ENCODE assay signal across 7 mouse cellular contexts in the genomic region with DNA sequence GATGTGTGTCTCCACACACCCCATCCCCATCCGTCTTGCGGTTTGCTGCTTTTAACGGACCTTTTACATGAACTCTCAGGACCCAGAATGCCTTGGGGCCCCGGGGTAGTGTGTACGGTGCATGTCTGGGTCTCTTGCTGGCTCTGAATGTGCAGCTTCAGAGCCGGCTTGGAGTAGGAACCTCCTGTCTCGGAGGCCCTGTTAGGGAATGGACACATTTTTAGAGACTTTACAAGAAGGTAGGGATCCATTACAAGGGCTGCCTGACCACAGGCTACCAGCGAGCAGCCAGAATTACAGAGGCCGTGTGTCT. TPM values are rescaled to one million over a fixed set of nuclear protein-coding genes. Genes with fewer than 3 reads are reported as not detected.
A peak's percentile ranks its signal among the peaks of the same experiment; 100 is the strongest.
DNase-seq lines count a peak whose midpoint lies in the region; ATAC-seq and TF ChIP-seq lines count a peak whose summit lies in the region.

No protein-coding gene starts in this region.

- TF ChIP-seq EP300 in lung, postnatal 0 days (IDR thresholded peaks at IDR 0.05): no peak

- H3K9ac ChIP-seq in lung, postnatal 0 days (replicated peaks; ENCODE audit: low read depth): no peak overlapping the region
- 0 out of 2 replicates have a peak overlapping the region, but pooled peaks have one; percentile 9 for H3K9ac ChIP-seq in midbrain, embryonic 11.5 days (ENCODE audit: low read length)
- H3K9ac ChIP-seq in forebrain, embryonic 13.5 days: no peak overlapping the region

- H3K4me1 ChIP-seq in lung, postnatal 0 days (ENCODE audit: insufficient read depth, low read depth, low read length): peaks cover 5% of the 10 kb centered on the region; the same call in 1 of the 2 replicates
- peaks cover 26% of the 10 kb centered on the region for H3K4me1 ChIP-seq in midbrain, embryonic 11.5 days (ENCODE audit: control insufficient read depth, insufficient read depth, low read length)
- H3K4me1 ChIP-seq in forebrain, embryonic 13.5 days: peaks cover 56% of the 10 kb centered on the region

- no peak overlapping the region for H3K4me3 ChIP-seq in lung, postnatal 0 days (ENCODE audit: low read depth, low read length)
- no peak overlapping the region for H3K4me3 ChIP-seq in midbrain, embryonic 11.5 days (ENCODE audit: low read depth, low read length)
- H3K4me3 ChIP-seq in forebrain, embryonic 13.5 days: no peak overlapping the region

- no peaks in the 10 kb centered on the region for H3K9me3 ChIP-seq in lung, postnatal 0 days (ENCODE audit: low read length)
- no peaks in the 10 kb centered on the region for H3K9me3 ChIP-seq in midbrain, embryonic 11.5 days (ENCODE audit: control insufficient read depth, low read length)
- no peaks in the 10 kb centered on the region for H3K9me3 ChIP-seq in forebrain, embryonic 13.5 days (replicated peaks)

- TF ChIP-seq CTCF in lung, postnatal 0 days (IDR thresholded peaks at IDR 0.05): no peak

- no peak overlapping the region for H3K27ac ChIP-seq in lung, postnatal 0 days (ENCODE audit: low read length)
- no peak overlapping the region for H3K27ac ChIP-seq in midbrain, embryonic 11.5 days (ENCODE audit: low read depth, low read length)
- no peak overlapping the region for H3K27ac ChIP-seq in forebrain, embryonic 13.5 days

- no peak overlapping the region for H3K4me2 ChIP-seq in lung, postnatal 0 days (replicated peaks; ENCODE audit: low read depth, low read length)
- H3K4me2 ChIP-seq in midbrain, embryonic 11.5 days: no peak overlapping the region
- no peak overlapping the region for H3K4me2 ChIP-seq in forebrain, embryonic 13.5 days

- WGBS in lung, postnatal 0 days: 40% methylated on average over 9 of the region's 9 CpGs
- WGBS in midbrain, embryonic 11.5 days: 28% methylated on average over 9 of the region's 9 CpGs
- 24% methylated on average over 9 of the region's 9 CpGs for WGBS in forebrain, embryonic 13.5 days

- no peak for ATAC-seq in lung, postnatal 0 days
- ATAC-seq in hematopoietic stem cell, adult 5-6 weeks (replicated peaks in 1 of 2; ENCODE audit: insufficient read depth in 1 of 2, low FRiP score in 2 of 2, low TSS enrichment in 1 of 2, low read depth in 1 of 2, poor library complexity in 2 of 2, severe bottlenecking in 2 of 2): peak; percentile 57 to 89
- ATAC-seq in midbrain, embryonic 11.5 days (ENCODE audit: low FRiP score): no peak
- no peak for ATAC-seq in forebrain, embryonic 13.5 days

- no peaks in the 10 kb centered on the region for H3K27me3 ChIP-seq in lung, postnatal 0 days (replicated peaks; ENCODE audit: insufficient read depth, low read length)
- no peaks in the 10 kb centered on the region for H3K27me3 ChIP-seq in midbrain, embryonic 11.5 days (ENCODE audit: control insufficient read depth, insufficient read depth, low read length)
- 0 out of 2 replicates have a peak, but pooled peaks cover 3% of the 10 kb centered on the region for H3K27me3 ChIP-seq in forebrain, embryonic 13.5 days

- peak; percentile 28 for DNase-seq in lung, postnatal 0 days (ENCODE audit: low spot score)
- no peak for DNase-seq in lung, postnatal 25 days (ENCODE audit: low spot score)
- DNase-seq in midbrain, embryonic 11.5 days (ENCODE audit: low spot score, missing footprints): peak; percentile 89
- peak; percentile 75 to 84 for DNase-seq in thymus, postnatal 36 days
- no peak for DNase-seq in left cerebral cortex, adult 9 months (ENCODE audit: low spot score in 2 of 2)

- no peaks in the 10 kb centered on the region for H3K36me3 ChIP-seq in lung, postnatal 0 days (ENCODE audit: insufficient read depth, low read length)
- no peaks in the 10 kb centered on the region for H3K36me3 ChIP-seq in midbrain, embryonic 11.5 days (ENCODE audit: control insufficient read depth, insufficient read depth, low read length)
- H3K36me3 ChIP-seq in forebrain, embryonic 13.5 days (ENCODE audit: poor library complexity, severe bottlenecking): no peaks in the 10 kb centered on the region

RNA-seq across cellular contexts. Expression of a gene that starts 10.3 kb away (rescaled TPM):
- 4.3 and 4.8 TPM in 2 replicates for polyA plus RNA-seq in lung, postnatal 0 days (2015; fragmentation: Nextera tagmentation; extraction: Ambion mirVana)
- total RNA-seq in hematopoietic stem cell, adult 5-6 weeks (2017): 208 and 229 TPM in 2 replicates
- 0.63 and 1.2 TPM in 2 replicates for polyA plus RNA-seq in midbrain, embryonic 11.5 days (2014; fragmentation: Nextera tagmentation; extraction: Ambion mirVana)
- 0.64 and 0.66 TPM in 2 replicates for polyA plus RNA-seq in forebrain, embryonic 13.5 days (2015; fragmentation: Nextera tagmentation; extraction: Ambion mirVana)

Comparison
In these comparisons a context has a peak if more than half of its experiments do, and no peak if none do; other contexts are left out.
1. DNase-seq: peak in lung, postnatal 0 days (single experiment), midbrain, embryonic 11.5 days (single experiment) and thymus, postnatal 36 days (2 of 2); none in lung, postnatal 25 days (single experiment) and left cerebral cortex, adult 9 months (0 of 2).
2. ATAC-seq: peak in hematopoietic stem cell, adult 5-6 weeks (2 of 2); none in lung, postnatal 0 days (single experiment), midbrain, embryonic 11.5 days (single experiment) and forebrain, embryonic 13.5 days (single experiment).